Comparison of ENCODE assay signal across 8 mouse cellular contexts in genomic region chr12:105683933-105684901, GRCm38 (mm10). TPM values are rescaled to one million over a fixed set of nuclear protein-coding genes. Genes with fewer than 3 reads are reported as not detected.
DNase-seq lines count a peak whose midpoint lies in the region; ATAC-seq lines count a peak whose summit lies in the region.

Gene Gskip (plus strand): TSS chr12:105684829.

- ATAC-seq in common myeloid progenitor, adult 5-6 weeks (replicated peaks; ENCODE audit: low read depth, poor library complexity, severe bottlenecking), result peak; percentile 47
- ATAC-seq in megakaryocyte-erythroid progenitor cell, adult 5-6 weeks (replicated peaks; ENCODE audit: low FRiP score, low TSS enrichment, poor library complexity, severe bottlenecking), result peak; percentile 56

- DNase-seq in ovary, postnatal 10 days (ENCODE audit: low spot score), result peak; percentile 34
- no peak for DNase-seq in ovary, adult 18-20 months (ENCODE audit: low spot score)
- peak; percentile 23 for DNase-seq in gastrocnemius, adult 18-20 months (ENCODE audit: low spot score)
- peak; percentile 86 for DNase-seq in induced T-regulatory cell, adult 2 months (ENCODE audit: low read depth)
- DNase-seq in left cerebral cortex, postnatal 25 days (ENCODE audit: low spot score in 2 of 2), result peak; percentile 24 to 31
- DNase-seq in spleen, adult 12 weeks (ENCODE audit: low spot score), result peak; percentile 48

- intact Hi-C loops in left cerebral cortex, postnatal 25 days (cut with DNase I), result no loop called here

RNA-seq across cellular contexts. Expression of gene Gskip, which starts in this region (rescaled TPM):
- 10.7 and 11.6 TPM in 2 replicates for total RNA-seq in common myeloid progenitor, adult 5-6 weeks (2017)
- 1 to 10 TPM; 6.3 to 6.4 TPM for total RNA-seq in gastrocnemius, adult 18-20 months (2021)
- total RNA-seq in left cerebral cortex, postnatal 25 days (2021), result 10 to 100 TPM; 23.6 to 25.7 TPM
- total RNA-seq in megakaryocyte-erythroid progenitor cell, adult 5-6 weeks (2014; fragmentation: Nextera tagmentation), result 15.5 and 20.6 TPM in 2 replicates
- 12.5 and 19.1 TPM in 2 replicates for total RNA-seq in megakaryocyte-erythroid progenitor cell, adult 5-6 weeks (2017)
